Mouse (Mus musculus) forebrain, embryonic 11.5 days (tissue): ENCODE data around the gene Foxp4. TPM values are rescaled to one million over a fixed set of nuclear protein-coding genes. Genes with fewer than 3 reads are reported as not detected.

ENCODE experiments used
- polyA plus RNA-seq: library from polyadenylated mRNA; unstranded; fragments of >200 nt; fragmentation: Nextera tagmentation; extraction: Ambion mirVana; gene quantifications from 2 replicates; pipeline ENCODE4 v1.2.1, GENCODE M21; 2014

Foxp4 gene
- polyA plus RNA-seq, 1 experiment from 2014 or later, result 26.1 TPM

Other genes with a start within 250 kb of the Foxp4 start
- 326 and 354 TPM in 2 replicates for gene Tomm6, start 236.3 kb downstream of the Foxp4 start, polyA plus RNA-seq
- gene Frs3, start 235.6 kb downstream of the Foxp4 start, polyA plus RNA-seq, result 8.3 and 8.4 TPM in 2 replicates
- 1.4 and 1.6 TPM in 2 replicates for gene Gm21981, start 230.2 kb downstream of the Foxp4 start, polyA plus RNA-seq
- 0.80 and 1.3 TPM in 2 replicates for gene Prickle4, start 229.9 kb downstream of the Foxp4 start, polyA plus RNA-seq
- gene Pgc, start 197.8 kb downstream of the Foxp4 start, polyA plus RNA-seq, result not detected in 2 replicates
- 1.9 and 3.3 TPM in 2 replicates for gene Tfeb, start 187.6 kb downstream of the Foxp4 start, polyA plus RNA-seq
- gene Mdfi, start 90.0 kb downstream of the Foxp4 start, polyA plus RNA-seq, result 20.6 and 23.6 TPM in 2 replicates
- not detected in 2 replicates for gene 1700122O11Rik, start 113.6 kb upstream of the Foxp4 start, polyA plus RNA-seq
- gene 1700067P10Rik, start 164.7 kb upstream of the Foxp4 start, polyA plus RNA-seq, result not detected in 2 replicates
- not detected in 2 replicates for gene 9830107B12Rik, start 221.6 kb upstream of the Foxp4 start, polyA plus RNA-seq
- gene A530064D06Rik, start 242.6 kb upstream of the Foxp4 start, polyA plus RNA-seq, result not detected in 2 replicates